Mouse (Mus musculus) CH12.LX (cell line): Measurements from ENCODE around the gene Rad54l2. TPM values are rescaled to one million over a fixed set of nuclear protein-coding genes. Genes with fewer than 3 reads are reported as not detected.

Experiments
- DNase-seq: peaks from one replicate; pipeline ENCODE4 v3.0.0-alpha.2; 2013; ENCODE audit errors: extremely low read depth
- H3K27ac ChIP-seq: 2 replicates; pipeline ENCODE4 v1.5.1; 2012; ENCODE audit warnings: low read depth, mild to moderate bottlenecking, control low read depth, moderate library complexity; ENCODE audit not compliant: insufficient read depth
- H3K27me3 ChIP-seq: replicated peaks from 2 replicates; pipeline ENCODE3; 2012; ENCODE audit warnings: inconsistent platforms
- H3K36me3 ChIP-seq, 2 experiments: replicated peaks in 1 of 2; 2 replicates each; pipeline versions ENCODE3 to v1.6.1; 2012; ENCODE audit warnings: inconsistent platforms in 1 of 2, low read length in 1 of 2, mild to moderate bottlenecking in 1 of 2, mixed read lengths in 1 of 2, moderate library complexity in 1 of 2; ENCODE audit not compliant: control insufficient read depth in 1 of 2, insufficient read depth in 1 of 2
- H3K4me1 ChIP-seq, 2 experiments: 2 replicates each; pipeline ENCODE4 v1.6.1; 2012; ENCODE audit warnings: inconsistent platforms in 1 of 2, moderate library complexity in 1 of 2; ENCODE audit not compliant: insufficient read depth in 2 of 2, control insufficient read depth in 1 of 2
- H3K4me2 ChIP-seq: 2 replicates; pipeline ENCODE4 v1.6.1; 2012; ENCODE audit warnings: low read depth, mild to moderate bottlenecking, control low read depth; ENCODE audit not compliant: poor library complexity, insufficient read depth, severe bottlenecking
- H3K4me3 ChIP-seq, 3 experiments: fragments of 150-350 bp in 1 of 3; sonication (generic) in 1 of 3; replicated peaks in 1 of 3; 2 replicates each; pipeline versions ENCODE3 to v1.5.1; 2011 to 2012; ENCODE audit warnings: low read depth in 2 of 3, low read length in 2 of 3, mild to moderate bottlenecking in 2 of 3, moderate library complexity in 2 of 3, control low read depth in 1 of 3, improper control_type of control experiment in 1 of 3, inconsistent platforms in 1 of 3, mixed read lengths in 1 of 3; ENCODE audit not compliant: poor library complexity in 1 of 3
- H3K79me2 ChIP-seq: replicated peaks from 2 replicates; pipeline ENCODE4 v1.6.1; 2012; ENCODE audit warnings: mild to moderate bottlenecking, moderate library complexity; ENCODE audit not compliant: control insufficient read depth, poor library complexity, insufficient read depth, severe bottlenecking; ENCODE audit errors: extremely low read depth
- H3K9ac ChIP-seq: 2 replicates; pipeline ENCODE4 v1.6.1; 2012; ENCODE audit warnings: low read depth, mild to moderate bottlenecking, control low read depth, moderate library complexity; ENCODE audit not compliant: insufficient read depth
- H3K9me3 ChIP-seq: replicated peaks from 2 replicates; pipeline ENCODE3; 2012; ENCODE audit warnings: low read length, inconsistent platforms, mixed read lengths
- BHLHE40 ChIP-seq: IDR thresholded peaks from 2 replicates; pipeline ENCODE4 v1.6.1; 2011; ENCODE audit warnings: mild to moderate bottlenecking, low read depth, low read length, improper control_type of control experiment
- CTCF ChIP-seq, 2 experiments: IDR thresholded peaks in 1 of 2; conservative IDR thresholded peaks in 1 of 2; 2 replicates each; pipeline ENCODE4 v1.5.1; 2011 to 2012; ENCODE audit warnings: low read depth in 2 of 2, low read length in 2 of 2, improper control_type of control experiment in 1 of 2, inconsistent platforms in 1 of 2, mild to moderate bottlenecking in 1 of 2, moderate library complexity in 1 of 2
- E2F4 ChIP-seq: IDR thresholded peaks from 2 replicates; pipeline ENCODE4 v1.6.1; 2011; ENCODE audit warnings: low read depth, low read length, improper control_type of control experiment; ENCODE audit not compliant: insufficient replicate concordance
- EP300 ChIP-seq: IDR thresholded peaks from 2 replicates; pipeline ENCODE4 v1.6.1; 2011; ENCODE audit warnings: low read length, improper control_type of control experiment
- HCFC1 ChIP-seq: IDR thresholded peaks from 2 replicates; pipeline ENCODE4 v1.6.1; 2012; ENCODE audit warnings: low read depth, mild to moderate bottlenecking, inconsistent platforms, low read length, improper control_type of control experiment
- IRF4 ChIP-seq: IDR thresholded peaks from 2 replicates; pipeline ENCODE4 v1.6.1; 2014; ENCODE audit warnings: low read depth, mild to moderate bottlenecking, inconsistent platforms, low read length, improper control_type of control experiment
- JUN ChIP-seq: IDR thresholded peaks from 2 replicates; pipeline ENCODE4 v1.6.1; 2011; ENCODE audit warnings: low read depth, mild to moderate bottlenecking, low read length, improper control_type of control experiment, moderate library complexity; ENCODE audit not compliant: insufficient read depth
- KAT2A ChIP-seq: IDR thresholded peaks from 2 replicates; pipeline ENCODE4 v1.6.1; 2012; ENCODE audit warnings: low read length, improper control_type of control experiment, inconsistent platforms; ENCODE audit not compliant: insufficient replicate concordance
- MAFK ChIP-seq: IDR thresholded peaks from 2 replicates; pipeline ENCODE4 v1.6.1; 2011; ENCODE audit warnings: low read length, improper control_type of control experiment; ENCODE audit not compliant: insufficient replicate concordance
- MAX ChIP-seq: IDR thresholded peaks from 2 replicates; pipeline ENCODE4 v1.6.1; 2011; ENCODE audit warnings: low read length, improper control_type of control experiment
- MAZ ChIP-seq: IDR thresholded peaks from 2 replicates; pipeline ENCODE4 v1.6.1; 2012; ENCODE audit warnings: low read depth, mild to moderate bottlenecking, inconsistent platforms, low read length, improper control_type of control experiment, moderate library complexity
- MEF2A ChIP-seq: IDR thresholded peaks from 2 replicates; pipeline ENCODE4 v1.6.1; 2014; ENCODE audit warnings: low read depth, mild to moderate bottlenecking, inconsistent platforms, low read length, improper control_type of control experiment, borderline replicate concordance
- MXI1 ChIP-seq: IDR thresholded peaks from 2 replicates; pipeline ENCODE4 v1.6.1; 2011; ENCODE audit warnings: mild to moderate bottlenecking, low read depth, low read length, improper control_type of control experiment
- MYC ChIP-seq: IDR thresholded peaks from 2 replicates; pipeline ENCODE4 v1.6.1; 2011; ENCODE audit warnings: low read depth, mild to moderate bottlenecking, improper control_type of control experiment, low read length
- NELFE ChIP-seq: IDR thresholded peaks from 2 replicates; pipeline ENCODE4 v1.6.1; 2011; ENCODE audit warnings: low read depth, low read length, improper control_type of control experiment
- RCOR1 ChIP-seq: conservative IDR thresholded peaks from 2 replicates; pipeline ENCODE4 v1.6.1; 2012; ENCODE audit warnings: low read depth, mild to moderate bottlenecking, inconsistent platforms, low read length, improper control_type of control experiment
- SIN3A ChIP-seq: IDR thresholded peaks from 2 replicates; pipeline ENCODE4 v1.6.1; 2012; ENCODE audit warnings: low read length, improper control_type of control experiment, inconsistent platforms
- TBP ChIP-seq: conservative IDR thresholded peaks from 2 replicates; pipeline ENCODE4 v1.6.1; 2011; ENCODE audit warnings: low read depth, low read length, improper control_type of control experiment
- TCF12 ChIP-seq: IDR thresholded peaks from 2 replicates; pipeline ENCODE4 v1.6.1; 2014; ENCODE audit warnings: low read depth, mild to moderate bottlenecking, inconsistent platforms, low read length, improper control_type of control experiment
- UBTF ChIP-seq: IDR thresholded peaks from 2 replicates; pipeline ENCODE4 v1.6.1; 2012; ENCODE audit warnings: low read depth, mild to moderate bottlenecking, inconsistent platforms, low read length, improper control_type of control experiment, moderate library complexity
- USF1 ChIP-seq: IDR thresholded peaks from 2 replicates; pipeline ENCODE4 v1.6.1; 2014; ENCODE audit warnings: low read depth, mild to moderate bottlenecking, inconsistent platforms, low read length, improper control_type of control experiment
- ZMIZ1 ChIP-seq: IDR thresholded peaks from 2 replicates; pipeline ENCODE4 v1.6.1; 2012; ENCODE audit warnings: low read depth, mild to moderate bottlenecking, inconsistent platforms, low read length, improper control_type of control experiment
- ZNF384 ChIP-seq: IDR thresholded peaks from 2 replicates; pipeline ENCODE4 v1.6.1; 2012; ENCODE audit warnings: low read depth, low read length, improper control_type of control experiment, inconsistent platforms
- dilution Hi-C: fragments of 300-500 bp; cut with MboI; formaldehyde crosslinking; loops from 2 replicates; pipeline ENCODE4 v1.14.3; 2020; ENCODE audit warnings: low sequenced_read_pairs; ENCODE audit not compliant: extremely low pct_unique_long_range_greater_than_20kb, extremely low pct_ligation_motif_present
- in situ Hi-C: fragments of 300-500 bp; cut with MboI; formaldehyde crosslinking; loops from 3 replicates; pipeline ENCODE4 v1.14.3; 2019; ENCODE audit warnings: low sequenced_read_pairs, low pct_ligation_motif_present, low pct_unique_long_range_greater_than_20kb, mixed read lengths
- polyA plus RNA-seq: library from polyadenylated mRNA; unstranded; fragments of >175 nt; gene quantifications from 2 replicates; pipeline ENCODE4 v1.2.1, GENCODE M21; 2012; ENCODE audit warnings: low read depth; ENCODE audit not compliant: insufficient read length
- total RNA-seq, 2 experiments: library from RNA; depleted of rRNA; stranded (reverse); fragments of 300-350 nt in 1 of 2; fragments of >200 nt in 1 of 2; gene quantifications; 2 replicates each; pipeline ENCODE4 v1.2.3; 2012 to 2014

Gene Rad54l2
- total and polyA plus RNA-seq, 3 experiments: 7.2 to 16.5 (median 11.6) TPM

- no peak for DNase-seq
- in situ Hi-C loops: no loop called here
- TF ChIP-seq HCFC1 (no peak), MAZ (no peak), KAT2A (no peak), E2F4 (no peak), MYC (no peak), BHLHE40 (no peak), ZMIZ1 (no peak), UBTF (no peak), MAX (no peak), MXI1 (no peak), JUN (no peak), EP300 (no peak), USF1 (no peak), TBP (no peak), MEF2A (no peak), SIN3A (no peak), RCOR1 (no peak)
- no peaks in the 10 kb centered on the region; the same call in 1 of the 2 replicates for H3K79me2 ChIP-seq
- no peak overlapping the region for H3K4me3 ChIP-seq
- no peak overlapping the region for H3K4me2 ChIP-seq
- no peaks in the 10 kb centered on the region for H3K9me3 ChIP-seq
- no peak overlapping the region for H3K9ac ChIP-seq
- no peak overlapping the region for H3K27ac ChIP-seq
- H3K4me1 ChIP-seq: peaks cover 4 to 34% of the 10 kb centered on the region in 2 experiments; a peak in 3 of 4 replicates
- H3K36me3 ChIP-seq: peaks cover 3 to 42% of the 10 kb centered on the region in 2 experiments
- no peaks in the 10 kb centered on the region for H3K27me3 ChIP-seq
- dilution Hi-C loops: no loop called here
Observed at GRCm38 (mm10) chr9:106756421-106756820, 32.6 kb downstream of the Rad54l2 start.

GRCm38 (mm10) chr9:106755776-106756175, 33.2 kb downstream of the Rad54l2 start:
- H3K36me3 ChIP-seq: peaks cover 3 to 41% of the 10 kb centered on the region in 2 experiments
- in situ Hi-C loops: no loop called here
- no peak overlapping the region for H3K27ac ChIP-seq
- no peak for DNase-seq
- no peak overlapping the region for H3K4me2 ChIP-seq
- no peaks in the 10 kb centered on the region; the same call in 1 of the 2 replicates for H3K79me2 ChIP-seq
- no peaks in the 10 kb centered on the region for H3K9me3 ChIP-seq
- no peaks in the 10 kb centered on the region for H3K27me3 ChIP-seq
- dilution Hi-C loops: no loop called here
- H3K9ac ChIP-seq: no peak overlapping the region
- H3K4me1 ChIP-seq: peaks cover 4 to 34% of the 10 kb centered on the region in 2 experiments; a peak in 3 of 4 replicates
- H3K4me3 ChIP-seq: no peak overlapping the region
- TF ChIP-seq MAFK (no peak), CTCF (conservative IDR thresholded peaks at IDR 0.05 in 1 of 2, IDR thresholded peaks at IDR 0.05 in 1 of 2; ENCODE audit: low read depth in 2 of 2, low read length in 2 of 2) (no peak), NELFE (no peak), UBTF (no peak), ZMIZ1 (no peak), ZNF384 (no peak), IRF4 (no peak), MEF2A (no peak), TCF12 (no peak)
